In genomic region chr4:129252492-129252891, GRCm38 (mm10) we compare ENCODE assay signal across 21 mouse cellular contexts. TPM values are rescaled to one million over a fixed set of nuclear protein-coding genes. Genes with fewer than 3 reads are reported as not detected.
"Had no signal": no experiment of that assay in that cellular context is flagged by ENCODE, and none has a peak within 500 bp of the region (broad histone marks: within the 10 kb centered on the region; RNA-seq: fewer than 3 reads in every experiment).

No protein-coding gene starts in this region.

- H3K4me3 ChIP-seq: left cerebral cortex, adult 2 months; limb, embryonic 15.5 days; megakaryocyte, embryonic 14.5 days; midbrain, embryonic 13.5 days; myocyte; neural tube, embryonic 13.5 days had no signal

- ATAC-seq: liver, postnatal 0 days; lung, postnatal 0 days; midbrain, embryonic 16.5 days had no signal

- H3K9ac ChIP-seq: limb, embryonic 15.5 days; liver, embryonic 14.5 days; liver, postnatal 0 days; lung, embryonic 14.5 days; midbrain, embryonic 13.5 days; neural tube, embryonic 13.5 days had no signal

- DNase-seq: layer of hippocampus, postnatal 36 days; left cerebral cortex, postnatal 4 days; liver, postnatal 0 days; lung, embryonic 14.5 days; retina, postnatal 1 day; right cerebral cortex, postnatal 25 days; thymus, adult 2 months; thymus, postnatal 14 days had no signal

- H3K27ac ChIP-seq: left cerebral cortex, adult 2 months; limb, embryonic 12.5 days; limb, embryonic 15.5 days; liver, embryonic 14.5 days; midbrain, embryonic 13.5 days; neural tube, embryonic 13.5 days had no signal

- H3K36me3 ChIP-seq: limb, embryonic 12.5 days; limb, embryonic 15.5 days; midbrain, embryonic 10.5 days; midbrain, embryonic 13.5 days; neural tube, embryonic 13.5 days had no signal

- H3K9me3 ChIP-seq: limb, embryonic 12.5 days; limb, embryonic 15.5 days; megakaryocyte, embryonic 14.5 days; midbrain, embryonic 10.5 days; midbrain, embryonic 13.5 days; neural tube, embryonic 13.5 days had no signal

RNA-seq across cellular contexts. Expression of gene C77080, which starts 8.7 kb away (rescaled TPM):
- total RNA-seq: neutrophil, adult 5-6 weeks had no signal

RNA-seq across cellular contexts. Expression of gene Sync, which starts 34.9 kb away (rescaled TPM):
- total RNA-seq: monocyte, adult 5-6 weeks had no signal
- polyA plus RNA-seq: liver, postnatal 0 days had no signal
